In the genomic region with DNA sequence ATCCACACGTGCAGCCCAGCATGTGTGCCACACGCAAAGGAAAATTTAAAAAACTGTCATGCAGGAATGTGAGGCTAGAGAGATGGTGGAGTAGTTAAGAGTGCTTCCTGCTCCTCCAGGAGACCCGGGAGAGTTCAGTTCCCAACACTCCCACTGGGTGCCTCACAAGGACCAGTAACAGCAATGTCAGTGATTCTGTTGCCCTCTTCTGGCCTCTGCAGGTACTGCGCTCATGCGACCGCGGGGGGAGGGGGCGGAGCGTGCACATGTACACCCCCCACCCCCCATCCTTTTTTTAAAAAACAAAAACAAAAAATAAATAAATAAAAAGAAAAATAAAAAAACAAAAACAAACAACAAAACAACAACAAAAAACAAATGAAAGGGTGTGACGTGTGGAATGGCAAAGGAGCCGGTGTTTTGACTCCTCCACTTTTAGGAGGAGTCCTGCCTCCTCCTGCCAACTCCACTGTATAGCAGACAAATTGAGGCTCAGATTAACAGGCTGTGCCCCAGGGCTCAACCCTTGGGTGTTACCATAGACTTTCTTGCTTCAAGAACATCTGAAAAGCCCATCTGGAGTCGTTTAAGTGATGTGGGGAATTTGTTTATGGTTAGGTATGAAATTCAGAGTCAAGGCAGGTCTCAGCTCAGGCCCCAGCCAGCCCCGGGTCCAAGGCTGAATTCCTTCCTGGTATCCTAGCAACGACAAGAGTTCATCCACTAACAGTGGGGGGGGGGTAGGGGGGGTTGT, we compare ENCODE assay signal across 7 mouse cellular contexts. TPM values are rescaled to one million over a fixed set of nuclear protein-coding genes. Genes with fewer than 3 reads are reported as not detected.
DNase-seq lines count a peak whose midpoint lies in the region; ATAC-seq lines count a peak whose summit lies in the region.

No protein-coding gene starts in this region.

- peak; percentile 70 to 83 for DNase-seq in CD8-positive naive resting alpha-beta T cell, adult 2 months (ENCODE audit: low read depth in 2 of 2, low spot score in 2 of 2)
- DNase-seq in R1 (ENCODE audit: low read depth, low spot score) = peak; percentile 93
- DNase-seq in layer of hippocampus, postnatal 10 days (ENCODE audit: low spot score in 2 of 2) = peak; percentile 83 to 89
- DNase-seq in lung, postnatal 4 days = peak; percentile 76 to 87
- peak; percentile 32 to 71 for DNase-seq in spleen, adult 18-20 months

- peak; percentile 76 for ATAC-seq in common myeloid progenitor, adult 5-6 weeks (replicated peaks; ENCODE audit: low read depth, poor library complexity, severe bottlenecking)
- peak; percentile 85 for ATAC-seq in granulocyte monocyte progenitor cell, adult 5-6 weeks (replicated peaks; ENCODE audit: poor library complexity, severe bottlenecking)

RNA-seq across cellular contexts. Expression of a gene that starts 4.0 kb away (rescaled TPM):
- not detected in 2 replicates for total RNA-seq in common myeloid progenitor, adult 5-6 weeks (2017)
- total RNA-seq in granulocyte monocyte progenitor cell, adult 5-6 weeks (2014; fragmentation: Nextera tagmentation) = not detected in 2 replicates
- not detected in 2 replicates for total RNA-seq in granulocyte monocyte progenitor cell, adult 5-6 weeks (2017)
- not detected for total RNA-seq in layer of hippocampus, postnatal 10 days (2021)

RNA-seq across cellular contexts. Expression of a gene that starts 7.3 kb away (rescaled TPM):
- total RNA-seq in common myeloid progenitor, adult 5-6 weeks (2017) = not detected in 2 replicates
- total RNA-seq in granulocyte monocyte progenitor cell, adult 5-6 weeks (2014; fragmentation: Nextera tagmentation) = not detected in 2 replicates
- total RNA-seq in granulocyte monocyte progenitor cell, adult 5-6 weeks (2017) = not detected in 2 replicates
- not detected for total RNA-seq in layer of hippocampus, postnatal 10 days (2021)

RNA-seq across cellular contexts. Expression of a gene that starts 22.2 kb away (rescaled TPM):
- not detected in 2 replicates for total RNA-seq in common myeloid progenitor, adult 5-6 weeks (2017)
- total RNA-seq in granulocyte monocyte progenitor cell, adult 5-6 weeks (2014; fragmentation: Nextera tagmentation) = not detected in 2 replicates
- not detected in 2 replicates for total RNA-seq in granulocyte monocyte progenitor cell, adult 5-6 weeks (2017)
- 1 to 10 TPM; 6.0 to 6.1 TPM for total RNA-seq in layer of hippocampus, postnatal 10 days (2021)

RNA-seq across cellular contexts. Expression of a gene that starts 22.6 kb away (rescaled TPM):
- not detected in 2 replicates for total RNA-seq in common myeloid progenitor, adult 5-6 weeks (2017)
- total RNA-seq in granulocyte monocyte progenitor cell, adult 5-6 weeks (2014; fragmentation: Nextera tagmentation) = not detected in 2 replicates
- total RNA-seq in granulocyte monocyte progenitor cell, adult 5-6 weeks (2017) = not detected in 2 replicates
- not detected for total RNA-seq in layer of hippocampus, postnatal 10 days (2021)

RNA-seq across cellular contexts. Expression of a gene that starts 35.9 kb away (rescaled TPM):
- 35.0 and 49.6 TPM in 2 replicates for total RNA-seq in common myeloid progenitor, adult 5-6 weeks (2017)
- total RNA-seq in granulocyte monocyte progenitor cell, adult 5-6 weeks (2014; fragmentation: Nextera tagmentation) = 49.1 and 63.7 TPM in 2 replicates
- 40.8 and 53.1 TPM in 2 replicates for total RNA-seq in granulocyte monocyte progenitor cell, adult 5-6 weeks (2017)
- 10 to 100 TPM; 42.8 to 45.6 TPM for total RNA-seq in layer of hippocampus, postnatal 10 days (2021)

Comparison
In these comparisons a context has a peak if more than half of its experiments do, and no peak if none do; other contexts are left out.
1. Peak in every context shown above with its lines: DNase-seq and ATAC-seq.